Mouse (Mus musculus) stomach, embryonic 16.5 days (tissue): ENCODE results near the gene Mast4. TPM values are rescaled to one million over a fixed set of nuclear protein-coding genes. Genes with fewer than 3 reads are reported as not detected.

Experiments
- ATAC-seq: fragments of 200-750 bp; cut with Nextera tagmentation; 2 replicates; pipeline ENCODE4 v1.8.0; 2017; ENCODE audit warnings: moderate number of reproducible peaks, moderate TSS enrichment; ENCODE audit not compliant: insufficient read depth, low FRiP score
- H3K27ac ChIP-seq: fragments of 300-500 bp; sonication (generic); 2 replicates; pipeline ENCODE4 v1.5.1; 2014; ENCODE audit warnings: low read length
- H3K27me3 ChIP-seq: fragments of 300-500 bp; sonication (generic); 2 replicates; pipeline ENCODE4 v1.6.1; 2014; ENCODE audit warnings: low read length, control low read depth, mixed read lengths; ENCODE audit not compliant: control insufficient read depth, insufficient read depth
- H3K36me3 ChIP-seq: fragments of 300-500 bp; sonication (generic); 2 replicates; pipeline ENCODE4 v1.6.1; 2014; ENCODE audit warnings: low read length; ENCODE audit not compliant: control insufficient read depth, insufficient read depth
- H3K4me1 ChIP-seq: fragments of 300-500 bp; sonication (generic); 2 replicates; pipeline ENCODE4 v1.6.1; 2014; ENCODE audit warnings: low read length, control low read depth, mixed read lengths; ENCODE audit not compliant: control insufficient read depth, insufficient read depth
- H3K4me2 ChIP-seq: fragments of 300-500 bp; sonication (generic); 2 replicates; pipeline ENCODE4 v1.6.1; 2014; ENCODE audit warnings: low read depth, low read length, mixed read lengths
- H3K4me3 ChIP-seq: fragments of 300-500 bp; sonication (generic); replicated peaks from 2 replicates; pipeline ENCODE4 v1.5.1; 2014; ENCODE audit warnings: mild to moderate bottlenecking, low read length
- H3K9ac ChIP-seq: fragments of 300-500 bp; sonication (generic); 2 replicates; pipeline ENCODE4 v1.6.1; 2014; ENCODE audit warnings: low read length
- H3K9me3 ChIP-seq: fragments of 300-500 bp; sonication (generic); replicated peaks from 2 replicates; pipeline ENCODE4 v1.6.1; 2016; ENCODE audit warnings: low read length, control low read depth; ENCODE audit not compliant: control insufficient read depth
- WGBS: fragments of 180-500 bp; shearing (Covaris S2); extraction: QIAGEN DNeasy Blood & Tissue Kit; methylation state at CpG from one replicate; pipeline ENCODE4 v1.1.7; 2014; 5-methylcytosine and 5-hydroxymethylcytosine counted together
- polyA plus RNA-seq: library from polyadenylated mRNA; unstranded; fragments of >200 nt; fragmentation: Nextera tagmentation; extraction: Ambion mirVana; gene quantifications from 2 replicates; pipeline ENCODE4 v1.2.1, GENCODE M21; 2015

Mast4 gene
- polyA plus RNA-seq, 1 experiment from 2014 or later, result 31.0 TPM

DNA sequence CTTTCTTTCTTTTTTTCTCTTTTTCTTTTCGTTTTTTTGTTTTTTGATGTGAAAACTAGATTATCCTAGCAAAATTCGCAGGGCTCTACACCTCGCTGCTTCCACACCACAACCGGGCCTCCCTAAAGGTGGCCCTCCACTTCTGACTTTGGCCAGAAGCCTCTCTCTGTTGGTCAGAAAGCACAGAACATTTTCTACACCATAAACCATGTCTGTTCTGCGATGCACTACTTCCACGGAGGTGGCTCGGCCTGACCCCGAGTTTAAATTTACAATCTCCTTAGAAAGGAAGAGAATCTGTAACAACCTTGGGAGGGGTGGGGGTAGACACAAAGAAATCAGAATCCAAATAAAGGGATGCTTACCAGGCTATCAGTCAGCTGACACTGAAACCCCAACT lies 458.8 kb downstream of the Mast4 start:
- Histone ChIP-seq H3K4me2 (no peak overlapping the region), H3K9ac (no peak overlapping the region)

GRCm38 (mm10) chr13:102875144-102875476 lies 459.2 kb downstream of the Mast4 start:
- H3K27me3 ChIP-seq, result no peaks in the 10 kb centered on the region
- ATAC-seq, result no peak

More for the DNA sequence above, 458.8 kb downstream of the Mast4 start:
- H3K27ac ChIP-seq, result no peak overlapping the region
- H3K4me3 ChIP-seq, result no peak overlapping the region
- H3K9me3 ChIP-seq, result no peaks in the 10 kb centered on the region
- no peak for ATAC-seq
- H3K27me3 ChIP-seq, result no peaks in the 10 kb centered on the region
- WGBS, result 64% methylated on average over 8 of the region's 8 CpGs
- no peaks in the 10 kb centered on the region for H3K36me3 ChIP-seq
- peaks cover 38% of the 10 kb centered on the region for H3K4me1 ChIP-seq

GRCm38 (mm10) chr13:102874465-102875143 lies 459.7 kb downstream of the Mast4 start:
- Histone ChIP-seq H3K4me2 (no peak overlapping the region), H3K27ac (peak overlapping the region; percentile 17; the same call in 1 of the 2 replicates), H3K36me3 (no peaks in the 10 kb centered on the region), H3K4me3 (no peak overlapping the region), H3K27me3 (no peaks in the 10 kb centered on the region), H3K9me3 (no peaks in the 10 kb centered on the region), H3K9ac (no peak overlapping the region), H3K4me1 (peaks cover 32% of the 10 kb centered on the region)
- 76% methylated on average over 14 of the region's 14 CpGs for WGBS
- ATAC-seq, result no peak

More at GRCm38 (mm10) chr13:102875144-102875476, 459.2 kb downstream of the Mast4 start:
- no peak overlapping the region for H3K9ac ChIP-seq
- no peak overlapping the region for H3K4me3 ChIP-seq
- no peaks in the 10 kb centered on the region for H3K36me3 ChIP-seq
- no peak overlapping the region for H3K4me2 ChIP-seq
- WGBS, result 48% methylated on average over 3 of the region's 3 CpGs
- peaks cover 36% of the 10 kb centered on the region for H3K4me1 ChIP-seq
- no peaks in the 10 kb centered on the region for H3K9me3 ChIP-seq
- H3K27ac ChIP-seq, result peak overlapping the region; percentile 17; the same call in 1 of the 2 replicates

- no peaks in the 10 kb centered on the region for H3K36me3 ChIP-seq
These were observed 460.8 kb downstream of the Mast4 start for GRCm38 (mm10) chr13:102873412-102874016.

GRCm38 (mm10) chr13:102871380-102872104 lies 462.8 kb downstream of the Mast4 start:
- H3K36me3 ChIP-seq, result no peaks in the 10 kb centered on the region
- no peaks in the 10 kb centered on the region for H3K27me3 ChIP-seq
- no peak overlapping the region for H3K9ac ChIP-seq
- no peak overlapping the region for H3K4me2 ChIP-seq
- H3K9me3 ChIP-seq, result peaks cover 6% of the 10 kb centered on the region
- no peak overlapping the region for H3K4me3 ChIP-seq
- peaks cover 14% of the 10 kb centered on the region for H3K4me1 ChIP-seq
- ATAC-seq, result no peak
- WGBS, result 65% methylated on average over 11 of the region's 11 CpGs
- no peak overlapping the region for H3K27ac ChIP-seq

More at GRCm38 (mm10) chr13:102873412-102874016, 460.8 kb downstream of the Mast4 start:
- no peak overlapping the region for H3K9ac ChIP-seq
- H3K4me3 ChIP-seq, result no peak overlapping the region
- 95% methylated on average over 5 of the region's 5 CpGs for WGBS
- no peak overlapping the region for H3K27ac ChIP-seq
- H3K27me3 ChIP-seq, result no peaks in the 10 kb centered on the region
- peaks cover 24% of the 10 kb centered on the region for H3K4me1 ChIP-seq
- no peak for ATAC-seq
- peaks cover under 1% of the 10 kb centered on the region; the same call in 1 of the 2 replicates for H3K9me3 ChIP-seq
- no peak overlapping the region for H3K4me2 ChIP-seq

DNA sequence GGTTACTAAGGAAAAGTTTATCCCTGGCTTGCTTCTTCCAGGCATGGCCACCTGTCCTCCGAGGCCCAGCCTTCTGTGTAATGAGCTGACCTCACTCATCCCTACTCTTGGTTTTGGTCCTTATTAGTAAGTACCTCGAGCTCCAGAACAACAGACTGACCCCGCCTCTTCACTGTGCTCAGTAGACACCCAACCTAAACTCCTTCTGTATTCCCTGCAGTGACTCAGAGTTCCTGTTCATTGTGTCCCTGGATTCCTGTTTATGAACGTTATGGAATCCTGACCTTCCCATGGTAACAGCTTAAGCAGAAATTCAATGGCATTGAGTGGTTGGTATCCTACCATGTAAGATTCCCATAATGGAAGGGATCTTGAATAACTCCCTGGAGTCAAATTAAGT lies 464.8 kb downstream of the Mast4 start:
- peaks cover 17% of the 10 kb centered on the region for H3K4me1 ChIP-seq
- 82% methylated on average over 4 of the region's 4 CpGs for WGBS
- no peak overlapping the region for H3K27ac ChIP-seq
- H3K9ac ChIP-seq, result no peak overlapping the region
- H3K9me3 ChIP-seq, result peaks cover 6% of the 10 kb centered on the region
- H3K27me3 ChIP-seq, result no peaks in the 10 kb centered on the region
- no peak overlapping the region for H3K4me3 ChIP-seq
- no peaks in the 10 kb centered on the region for H3K36me3 ChIP-seq
- no peak overlapping the region for H3K4me2 ChIP-seq
- ATAC-seq, result no peak

GRCm38 (mm10) chr13:102866816-102867215 lies 467.5 kb downstream of the Mast4 start:
- Histone ChIP-seq H3K27me3 (no peaks in the 10 kb centered on the region), H3K4me2 (no peak overlapping the region), H3K4me1 (peaks cover 17% of the 10 kb centered on the region), H3K36me3 (no peaks in the 10 kb centered on the region), H3K9ac (no peak overlapping the region), H3K27ac (peak overlapping the region; percentile 28), H3K9me3 (peaks cover 6% of the 10 kb centered on the region), H3K4me3 (no peak overlapping the region)
- ATAC-seq, result no peak

- H3K9ac ChIP-seq, result no peak overlapping the region
- H3K4me2 ChIP-seq, result no peak overlapping the region
- 38% methylated on average over 11 of the region's 11 CpGs for WGBS
- H3K27ac ChIP-seq, result peak overlapping the region; percentile 28
- peaks cover 6% of the 10 kb centered on the region for H3K9me3 ChIP-seq
- H3K4me1 ChIP-seq, result peaks cover 18% of the 10 kb centered on the region
- no peaks in the 10 kb centered on the region for H3K27me3 ChIP-seq
- no peak overlapping the region for H3K4me3 ChIP-seq
- no peak; the same call in 1 of the 2 replicates for ATAC-seq
- H3K36me3 ChIP-seq, result no peaks in the 10 kb centered on the region
These were observed 468.1 kb downstream of the Mast4 start for GRCm38 (mm10) chr13:102865971-102866724.
